ENCODE assay signal across 10 mouse cellular contexts in the genomic region with DNA sequence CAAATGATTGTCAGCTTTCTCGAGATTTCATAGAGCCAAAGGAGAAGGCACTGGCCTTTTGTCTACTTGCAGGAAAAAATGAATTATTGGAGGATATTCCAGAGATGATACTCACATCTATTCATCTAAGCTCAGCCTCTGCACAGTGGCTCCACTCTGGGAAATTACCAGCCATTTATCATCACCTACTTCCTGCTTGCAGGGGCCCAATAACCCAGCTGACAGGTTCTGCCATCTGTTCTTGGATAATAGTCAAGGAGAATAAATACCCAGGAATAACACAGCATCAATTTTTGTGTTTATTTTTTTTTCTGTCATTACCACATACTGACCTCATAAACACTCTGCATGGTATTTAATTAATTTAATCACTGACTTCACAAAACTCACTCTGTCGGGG.
"Had no signal": no experiment of that assay in that cellular context is flagged by ENCODE, and none has a peak within 500 bp of the region (broad histone marks: within the 10 kb centered on the region; RNA-seq: fewer than 3 reads in every experiment).

No protein-coding gene starts in this region.

- H3K27me3 ChIP-seq: liver, embryonic 15.5 days; midbrain, embryonic 13.5 days had no signal

- H3K4me3 ChIP-seq: left cerebral cortex, adult 2 months; limb, embryonic 10.5 days; liver, embryonic 15.5 days; midbrain, embryonic 13.5 days had no signal

- H3K9ac ChIP-seq: liver, embryonic 15.5 days; midbrain, embryonic 13.5 days had no signal

- ATAC-seq: lung, postnatal 0 days; midbrain, embryonic 13.5 days had no signal

- DNase-seq: lung, adult 2 months; lung, postnatal 36 days; thymus, postnatal 4 days had no signal

- H3K36me3 ChIP-seq: limb, embryonic 10.5 days; liver, embryonic 15.5 days; midbrain, embryonic 13.5 days had no signal

- H3K27ac ChIP-seq: left cerebral cortex, adult 2 months; limb, embryonic 10.5 days; liver, embryonic 15.5 days; midbrain, embryonic 13.5 days; stomach, postnatal 0 days had no signal

- H3K9me3 ChIP-seq: limb, embryonic 10.5 days; liver, embryonic 15.5 days; midbrain, embryonic 13.5 days had no signal

- H3K4me1 ChIP-seq: limb, embryonic 10.5 days; liver, embryonic 15.5 days had no signal

- H3K4me2 ChIP-seq: liver, embryonic 11.5 days; liver, embryonic 15.5 days; midbrain, embryonic 13.5 days had no signal
